Mouse (Mus musculus): Measurements from ENCODE around the gene Fscn2. TPM values are rescaled to one million over a fixed set of nuclear protein-coding genes. Genes with fewer than 3 reads are reported as not detected.

The Fscn2 gene
- total RNA-seq (2022) = 1 to 10 TPM in 1 of 4 experiments, under 1 TPM in 2, not detected in 1; 0.16 to 1.2 (median 0.42) TPM

GRCm38 (mm10) chr11:120361295-120361694 is at the start of gene Fscn2:
Fscn2 (plus strand) TSS chr11:120361534.
- no peak for DNase-seq

- no peak for DNase-seq
These were observed 49.8 kb upstream of the Fscn2 start for GRCm38 (mm10) chr11:120311561-120311960.

GRCm38 (mm10) chr11:120312069-120312468 is 49.3 kb upstream of the Fscn2 start:
- no peak for DNase-seq

- DNase-seq = no peak
These were observed 47.2 kb upstream of the Fscn2 start for GRCm38 (mm10) chr11:120313906-120314685.

- DNase-seq = no peak
These were observed 46.5 kb upstream of the Fscn2 start for GRCm38 (mm10) chr11:120314721-120315415.

GRCm38 (mm10) chr11:120315416-120315761 is 45.9 kb upstream of the Fscn2 start:
- DNase-seq = no peak

- DNase-seq = peak; percentile 94
These were observed 45.3 kb upstream of the Fscn2 start for GRCm38 (mm10) chr11:120315832-120316689.

GRCm38 (mm10) chr11:120316690-120317254 is 44.6 kb upstream of the Fscn2 start:
- DNase-seq = no peak

- DNase-seq = no peak
These were observed 43.9 kb upstream of the Fscn2 start for GRCm38 (mm10) chr11:120317456-120317855.

- DNase-seq = no peak
These were observed 42.0 kb upstream of the Fscn2 start for GRCm38 (mm10) chr11:120319310-120319709.

GRCm38 (mm10) chr11:120320156-120320555 is 41.2 kb upstream of the Fscn2 start:
- no peak for DNase-seq

- DNase-seq = no peak
These were observed 25.8 kb upstream of the Fscn2 start for GRCm38 (mm10) chr11:120335431-120336021.

GRCm38 (mm10) chr11:120337447-120337846 is 23.9 kb upstream of the Fscn2 start:
- DNase-seq = no peak

- DNase-seq = no peak
These were observed 22.5 kb upstream of the Fscn2 start for GRCm38 (mm10) chr11:120338786-120339185.

- DNase-seq = no peak
These were observed 21.3 kb upstream of the Fscn2 start for GRCm38 (mm10) chr11:120339978-120340513.

GRCm38 (mm10) chr11:120341661-120342060 is 19.7 kb upstream of the Fscn2 start:
- DNase-seq = no peak

- no peak for DNase-seq
These were observed 18.6 kb upstream of the Fscn2 start for GRCm38 (mm10) chr11:120342656-120343160.

- DNase-seq = no peak
These were observed 17.6 kb upstream of the Fscn2 start for GRCm38 (mm10) chr11:120343519-120344309.

GRCm38 (mm10) chr11:120344310-120344920 is 16.9 kb upstream of the Fscn2 start:
- DNase-seq = no peak

- DNase-seq = no peak
These were observed 16.2 kb upstream of the Fscn2 start for GRCm38 (mm10) chr11:120345067-120345681.

Data from adrenal gland, adult 8-10 months (tissue).